Mouse (Mus musculus) left cerebral cortex, postnatal 36 days (tissue): ENCODE measurements around the gene Ccdc194. TPM values are rescaled to one million over a fixed set of nuclear protein-coding genes. Genes with fewer than 3 reads are reported as not detected.

Experiments
- total RNA-seq, 2 experiments: library from RNA; stranded (reverse); gene quantifications; 2 replicates each; pipeline ENCODE4 v1.2.3; 2021

The Ccdc194 gene
- total RNA-seq, 2 experiments from 2014 or later = not detected

Other genes with a start within 250 kb of the Ccdc194 start
- 100 to 1,000 TPM; 104 to 119 TPM for gene Use1, start 158.9 kb downstream of the Ccdc194 start, total RNA-seq
- 10 to 100 TPM; 15.4 to 18.1 TPM for gene Ocel1, start 154.4 kb downstream of the Ccdc194 start, total RNA-seq
- gene Nr2f6, start 143.8 kb downstream of the Ccdc194 start, total RNA-seq = 10 to 100 TPM; 39.3 to 40.6 TPM
- 1 to 10 TPM; 3.4 to 4.9 TPM for gene Ushbp1, start 129.9 kb downstream of the Ccdc194 start, total RNA-seq
- 100 to 1,000 TPM; 101 to 116 TPM for gene Babam1, start 128.8 kb downstream of the Ccdc194 start, total RNA-seq
- gene Ankle1, start 119.7 kb downstream of the Ccdc194 start, total RNA-seq = under 1 TPM in 1 of 2 experiments, not detected in 1; 0.29 TPM
- gene Abhd8, start 62.1 kb downstream of the Ccdc194 start, total RNA-seq = 100 to 1,000 TPM; 303 to 342 TPM
- gene Mrpl34, start 60.8 kb downstream of the Ccdc194 start, total RNA-seq = 10 to 100 TPM; 47.3 to 68.9 TPM
- 10 to 100 TPM; 70.7 to 78.7 TPM for gene Dda1, start 56.5 kb downstream of the Ccdc194 start, total RNA-seq
- 10 to 100 TPM; 59.3 to 62.2 TPM for gene Ano8, start 39.7 kb downstream of the Ccdc194 start, total RNA-seq
- 10 to 100 TPM; 34.2 to 36.0 TPM for gene Gtpbp3, start 37.6 kb downstream of the Ccdc194 start, total RNA-seq
- gene Plvap, start 14.0 kb downstream of the Ccdc194 start, total RNA-seq = 1 to 10 TPM; 7.4 to 9.4 TPM
- gene Bst2, start 11.7 kb upstream of the Ccdc194 start, total RNA-seq = 1 to 10 TPM; 3.5 to 4.8 TPM
- gene Mvb12a, start 17.2 kb upstream of the Ccdc194 start, total RNA-seq = 10 to 100 TPM; 37.8 to 43.0 TPM
- not detected for gene Tmem221, start 33.2 kb upstream of the Ccdc194 start, total RNA-seq
- gene Nxnl1, start 40.9 kb upstream of the Ccdc194 start, total RNA-seq = under 1 TPM; 0.18 to 0.22 TPM
- gene Slc27a1, start 43.2 kb upstream of the Ccdc194 start, total RNA-seq = 100 to 1,000 TPM in 1 of 2 experiments, 10 to 100 TPM in 1; 94.7 to 109 TPM
- 10 to 100 TPM; 31.1 to 41.6 TPM for gene Pgls, start 66.5 kb upstream of the Ccdc194 start, total RNA-seq
- 1 to 10 TPM; 3.9 to 4.0 TPM for gene Fam129c, start 71.9 kb upstream of the Ccdc194 start, total RNA-seq
- 10 to 100 TPM; 48.5 to 52.2 TPM for gene Colgalt1, start 85.3 kb upstream of the Ccdc194 start, total RNA-seq
- 100 to 1,000 TPM; 278 to 328 TPM for gene Unc13a, start 146.0 kb upstream of the Ccdc194 start, total RNA-seq
- 1 to 10 TPM; 4.0 to 5.5 TPM for gene Jak3, start 150.6 kb upstream of the Ccdc194 start, total RNA-seq
- gene Insl3, start 163.5 kb upstream of the Ccdc194 start, total RNA-seq = 1 to 10 TPM in 1 of 2 experiments, under 1 TPM in 1; 0.59 to 1.9 TPM
- gene B3gnt3, start 176.1 kb upstream of the Ccdc194 start, total RNA-seq = under 1 TPM; 0.52 to 0.75 TPM
- gene Fcho1, start 200.0 kb upstream of the Ccdc194 start, total RNA-seq = 100 to 1,000 TPM; 156 to 193 TPM